8 mouse cellular contexts compared by ENCODE assay signal in genomic region chr11:55015831-55016241, GRCm38 (mm10). TPM values are rescaled to one million over a fixed set of nuclear protein-coding genes. Genes with fewer than 3 reads are reported as not detected.
DNase-seq lines count a peak whose midpoint lies in the region; ATAC-seq and TF ChIP-seq lines count a peak whose summit lies in the region.

No protein-coding gene starts in this region.

- peak overlapping the region; percentile 62 for H3K27ac ChIP-seq in forebrain, embryonic 13.5 days
- no peak overlapping the region for H3K27ac ChIP-seq in forebrain, embryonic 11.5 days (ENCODE audit: low read depth, low read length)
- peak overlapping the region; percentile 87 for H3K27ac ChIP-seq in heart, embryonic 13.5 days (replicated peaks)
- peak overlapping the region; percentile 90 for H3K27ac ChIP-seq in layer of hippocampus, adult 2 months

- WGBS in forebrain, embryonic 13.5 days: 60% methylated on average over 9 of the region's 9 CpGs
- 70% methylated on average over 9 of the region's 9 CpGs for WGBS in forebrain, embryonic 11.5 days
- 18% methylated on average over 9 of the region's 9 CpGs for WGBS in heart, embryonic 13.5 days

- peaks cover 13% of the 10 kb centered on the region for H3K4me1 ChIP-seq in forebrain, embryonic 13.5 days
- H3K4me1 ChIP-seq in forebrain, embryonic 11.5 days (replicated peaks; ENCODE audit: control insufficient read depth, insufficient read depth, low read length): no peaks in the 10 kb centered on the region
- peaks cover 76% of the 10 kb centered on the region for H3K4me1 ChIP-seq in heart, embryonic 13.5 days

- no peaks in the 10 kb centered on the region for H3K27me3 ChIP-seq in forebrain, embryonic 13.5 days
- no peaks in the 10 kb centered on the region for H3K27me3 ChIP-seq in forebrain, embryonic 11.5 days (ENCODE audit: control insufficient read depth, insufficient read depth, low read length)
- no peaks in the 10 kb centered on the region for H3K27me3 ChIP-seq in heart, embryonic 13.5 days (replicated peaks)

- no peak overlapping the region for H3K4me3 ChIP-seq in forebrain, embryonic 13.5 days
- no peak overlapping the region for H3K4me3 ChIP-seq in forebrain, embryonic 11.5 days (ENCODE audit: low read depth, low read length)
- H3K4me3 ChIP-seq in heart, embryonic 13.5 days: no peak overlapping the region
- H3K4me3 ChIP-seq in layer of hippocampus, adult 2 months: no peak overlapping the region

- ATAC-seq in forebrain, embryonic 13.5 days: peak; percentile 71
- no peak for ATAC-seq in forebrain, embryonic 11.5 days (replicated peaks; ENCODE audit: low FRiP score)
- ATAC-seq in heart, embryonic 13.5 days (ENCODE audit: extremely low read depth, insufficient number of reproducible peaks, low FRiP score, low TSS enrichment): peak; percentile 70; the same call in 1 of the 2 replicates

- no peak overlapping the region for H3K4me2 ChIP-seq in forebrain, embryonic 13.5 days
- H3K4me2 ChIP-seq in forebrain, embryonic 11.5 days (ENCODE audit: low read depth, low read length, severe bottlenecking): no peak overlapping the region
- H3K4me2 ChIP-seq in heart, embryonic 13.5 days: peak overlapping the region; percentile 31

- H3K9ac ChIP-seq in forebrain, embryonic 13.5 days: no peak overlapping the region
- no peak overlapping the region for H3K9ac ChIP-seq in forebrain, embryonic 11.5 days (ENCODE audit: low read length)
- peak overlapping the region; percentile 65 for H3K9ac ChIP-seq in heart, embryonic 13.5 days

- peaks cover 7% of the 10 kb centered on the region for H3K36me3 ChIP-seq in forebrain, embryonic 13.5 days (ENCODE audit: poor library complexity, severe bottlenecking)
- no peaks in the 10 kb centered on the region for H3K36me3 ChIP-seq in forebrain, embryonic 11.5 days (ENCODE audit: control insufficient read depth, insufficient read depth, low read length)
- peaks cover 90% of the 10 kb centered on the region for H3K36me3 ChIP-seq in heart, embryonic 13.5 days

- no peaks in the 10 kb centered on the region for H3K9me3 ChIP-seq in forebrain, embryonic 13.5 days (replicated peaks)
- no peaks in the 10 kb centered on the region for H3K9me3 ChIP-seq in forebrain, embryonic 11.5 days (ENCODE audit: control insufficient read depth, low read length)
- no peaks in the 10 kb centered on the region for H3K9me3 ChIP-seq in heart, embryonic 13.5 days

- DNase-seq in forebrain, embryonic 11.5 days (ENCODE audit: low spot score): no peak
- DNase-seq in right cerebral cortex, postnatal 10 days (ENCODE audit: low spot score in 2 of 2): peak; percentile 77 to 82
- no peak for DNase-seq in right cerebral cortex, postnatal 25 days
- no peak for DNase-seq in layer of hippocampus, adult 2 months (ENCODE audit: low spot score in 2 of 2)
- peak; percentile 48 for DNase-seq in right cerebral cortex, postnatal 4 days
- DNase-seq in thymus, postnatal 10 days (ENCODE audit: low spot score in 2 of 2): no peak

- no peak for TF ChIP-seq CTCF in layer of hippocampus, adult 2 months (conservative IDR thresholded peaks at IDR 0.05)

RNA-seq across cellular contexts. Expression of gene Anxa6, which starts 17.4 kb away (rescaled TPM):
- 28.2 and 29.6 TPM in 2 replicates for polyA plus RNA-seq in forebrain, embryonic 13.5 days (2015; fragmentation: Nextera tagmentation; extraction: Ambion mirVana)
- polyA plus RNA-seq in forebrain, embryonic 11.5 days (2014; fragmentation: Nextera tagmentation; extraction: Ambion mirVana): 59.6 and 66.7 TPM in 2 replicates
- 315 and 354 TPM in 2 replicates for polyA plus RNA-seq in heart, embryonic 13.5 days (2015; fragmentation: Nextera tagmentation; extraction: Ambion mirVana)
- total RNA-seq in layer of hippocampus, adult 2 months (2021): 100 to 1,000 TPM; 100 to 103 TPM

RNA-seq across cellular contexts. Expression of gene Tnip1, which starts 53.1 kb away (rescaled TPM):
- polyA plus RNA-seq in forebrain, embryonic 13.5 days (2015; fragmentation: Nextera tagmentation; extraction: Ambion mirVana): 10.4 and 10.8 TPM in 2 replicates
- 9.4 and 10.3 TPM in 2 replicates for polyA plus RNA-seq in forebrain, embryonic 11.5 days (2014; fragmentation: Nextera tagmentation; extraction: Ambion mirVana)
- 18.6 and 21.2 TPM in 2 replicates for polyA plus RNA-seq in heart, embryonic 13.5 days (2015; fragmentation: Nextera tagmentation; extraction: Ambion mirVana)
- total RNA-seq in layer of hippocampus, adult 2 months (2021): 10 to 100 TPM; 33.0 to 33.1 TPM

Comparison
In these comparisons a context has a peak if more than half of its experiments do, and no peak if none do; other contexts are left out.
1. DNase-seq: peak in right cerebral cortex, postnatal 10 days (2 of 2) and right cerebral cortex, postnatal 4 days (single experiment); none in forebrain, embryonic 11.5 days (single experiment), right cerebral cortex, postnatal 25 days (single experiment), layer of hippocampus, adult 2 months (0 of 2) and thymus, postnatal 10 days (0 of 2).